Mouse (Mus musculus): Measurements from ENCODE around the gene Col25a1.

Gene Col25a1

GRCm38 (mm10) chr3:130465371-130465770, 334.1 kb downstream of the Col25a1 start:
- DNase-seq (ENCODE audit: low read depth), result no peak

- no peak for DNase-seq (ENCODE audit: low read depth)
Measured at GRCm38 (mm10) chr3:130473211-130473768, 342.0 kb downstream of the Col25a1 start.

DNA sequence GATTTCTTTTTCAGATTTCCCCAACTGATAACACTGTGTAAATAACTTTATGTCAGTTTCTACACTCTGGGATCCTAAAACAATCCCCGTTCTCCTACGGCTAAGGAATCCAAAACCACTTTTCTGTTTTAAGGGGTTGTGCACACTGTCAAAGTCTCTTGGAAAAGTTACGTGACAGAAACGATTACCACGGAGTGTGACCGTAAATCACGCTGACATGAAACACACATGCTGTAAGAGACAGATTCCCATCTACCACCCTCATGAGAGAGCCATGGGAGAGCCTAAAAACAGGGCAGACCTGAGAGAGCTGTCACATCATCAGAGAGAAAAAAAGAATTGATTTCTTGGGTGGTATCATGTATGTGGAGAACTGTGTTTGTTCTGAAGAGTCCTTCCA, 342.7 kb downstream of the Col25a1 start:
- DNase-seq (ENCODE audit: low read depth), result no peak

GRCm38 (mm10) chr3:130482513-130482912, 351.2 kb downstream of the Col25a1 start:
- DNase-seq (ENCODE audit: low read depth), result no peak

DNA sequence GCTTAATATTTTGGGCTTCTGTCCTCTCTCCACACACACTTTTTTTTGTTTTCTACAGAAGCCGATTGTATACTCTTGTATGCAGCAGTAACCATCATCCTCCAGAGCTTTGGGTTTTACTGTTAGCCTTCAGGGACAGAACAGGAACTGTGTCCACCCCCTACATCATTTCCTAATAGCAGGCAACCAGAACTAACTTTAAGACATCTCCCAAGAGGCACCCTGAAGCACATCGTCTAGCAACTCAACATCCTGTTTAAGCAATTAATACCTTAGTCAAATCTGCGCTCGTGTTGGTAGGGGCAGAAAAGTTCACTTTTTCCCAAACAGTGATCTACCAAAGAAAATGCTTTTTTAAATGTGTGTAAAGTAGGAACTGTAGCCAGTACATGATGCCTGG, 357.5 kb downstream of the Col25a1 start:
- DNase-seq (ENCODE audit: low read depth), result no peak

DNA sequence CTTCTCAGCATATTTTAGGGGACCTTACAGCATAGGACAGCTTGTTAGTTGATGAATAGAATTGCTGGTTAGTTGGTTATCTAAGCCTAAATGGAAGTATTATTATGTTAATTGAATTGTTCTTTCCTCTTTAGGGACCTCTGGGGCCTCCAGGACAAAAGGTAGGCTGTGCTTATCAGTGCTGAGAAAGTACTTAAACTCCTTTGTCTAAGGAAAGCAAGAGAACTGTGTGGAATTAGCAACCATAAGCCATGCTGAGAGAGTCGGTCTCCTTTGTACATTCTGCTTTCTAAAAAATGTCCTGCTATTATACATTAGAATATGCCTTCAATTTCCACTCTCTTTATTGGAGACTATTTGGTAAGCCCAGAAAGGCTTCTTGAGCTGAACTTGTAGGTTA, 362.9 kb downstream of the Col25a1 start:
- DNase-seq (ENCODE audit: low read depth), result no peak

GRCm38 (mm10) chr3:130494665-130495396, 363.5 kb downstream of the Col25a1 start:
- no peak for DNase-seq (ENCODE audit: low read depth)

GRCm38 (mm10) chr3:130497036-130497435, 365.7 kb downstream of the Col25a1 start:
- no peak for DNase-seq (ENCODE audit: low read depth)

DNA sequence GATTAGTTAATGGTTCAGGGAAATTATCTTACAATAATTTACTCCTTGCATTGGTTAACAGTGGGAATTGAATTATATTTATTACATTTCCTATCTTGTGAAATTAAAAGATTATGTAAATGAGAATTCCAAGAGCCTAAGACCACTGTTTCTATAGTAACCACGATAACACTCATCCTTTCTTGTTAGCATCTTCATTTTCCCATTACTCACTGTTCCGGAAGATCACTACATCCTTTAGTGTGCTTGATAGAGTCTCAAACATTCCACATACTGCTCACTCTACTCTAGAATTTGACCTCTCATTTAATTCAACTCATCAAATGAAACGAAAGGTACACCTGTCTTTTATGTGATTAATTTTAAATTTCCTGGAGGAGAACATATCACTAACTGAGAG, 370.4 kb downstream of the Col25a1 start:
- no peak for DNase-seq (ENCODE audit: low read depth)

GRCm38 (mm10) chr3:130508330-130508729, 377.0 kb downstream of the Col25a1 start:
- no peak for DNase-seq (ENCODE audit: low read depth)

GRCm38 (mm10) chr3:130518457-130518879, 387.2 kb downstream of the Col25a1 start:
- DNase-seq (ENCODE audit: low read depth), result no peak

GRCm38 (mm10) chr3:130521834-130522476, 390.7 kb downstream of the Col25a1 start:
- DNase-seq (ENCODE audit: low read depth), result no peak

GRCm38 (mm10) chr3:130523019-130523418, 391.7 kb downstream of the Col25a1 start:
- no peak for DNase-seq (ENCODE audit: low read depth)

GRCm38 (mm10) chr3:130524367-130525137, 393.3 kb downstream of the Col25a1 start:
- DNase-seq (ENCODE audit: low read depth), result no peak

DNA sequence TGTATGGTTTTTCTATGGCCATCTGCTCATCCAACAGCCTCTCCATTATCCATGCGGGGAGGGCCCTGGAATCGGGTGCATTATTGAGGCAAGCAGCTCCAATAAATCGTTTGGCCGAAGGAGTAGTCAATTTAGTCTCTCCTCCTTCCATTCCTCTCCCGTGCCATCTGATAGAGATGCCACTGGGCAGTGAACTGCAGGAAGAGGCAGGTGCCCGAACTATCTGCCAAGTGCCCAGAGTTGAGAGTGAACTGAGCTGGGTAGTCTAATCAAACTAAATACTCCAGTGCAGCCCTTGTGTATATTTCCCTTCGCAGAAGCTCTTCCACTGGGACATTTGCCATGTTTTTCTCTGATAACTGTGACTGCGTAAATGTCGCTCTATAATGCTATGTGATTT, 403.7 kb downstream of the Col25a1 start:
- no peak for DNase-seq (ENCODE audit: low read depth)

GRCm38 (mm10) chr3:130541541-130541940, 410.2 kb downstream of the Col25a1 start:
- no peak for DNase-seq (ENCODE audit: low read depth)

GRCm38 (mm10) chr3:130545995-130546394, 414.7 kb downstream of the Col25a1 start:
- no peak for DNase-seq (ENCODE audit: low read depth)

GRCm38 (mm10) chr3:130549066-130549465, 417.8 kb downstream of the Col25a1 start:
- DNase-seq (ENCODE audit: low read depth), result no peak

- DNase-seq (ENCODE audit: low read depth), result no peak
Measured at GRCm38 (mm10) chr3:130556263-130556662, 425.0 kb downstream of the Col25a1 start.

- DNase-seq (ENCODE audit: low read depth), result no peak
Measured at GRCm38 (mm10) chr3:130565586-130565985, 434.3 kb downstream of the Col25a1 start.

- DNase-seq (ENCODE audit: low read depth), result no peak
Measured at GRCm38 (mm10) chr3:130568331-130569095, 437.2 kb downstream of the Col25a1 start.

DNA sequence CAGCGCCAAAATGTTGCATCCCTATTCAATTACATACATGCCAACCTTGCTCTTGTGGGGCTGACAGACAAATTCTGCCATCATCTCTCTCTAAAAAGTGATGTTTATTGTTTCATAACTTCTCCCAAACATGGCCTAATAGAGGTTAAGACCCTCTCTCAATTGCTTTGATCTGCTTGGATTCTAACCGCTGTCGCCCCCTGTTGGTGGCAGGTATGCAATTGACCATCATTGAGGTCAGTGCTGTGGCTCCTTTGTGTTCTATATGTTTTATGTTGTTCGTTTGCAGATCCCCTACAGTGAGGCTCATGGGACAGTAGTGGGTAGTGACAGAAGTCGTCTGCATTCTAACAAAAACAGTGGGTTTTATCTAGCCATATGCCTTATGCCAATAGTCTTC, 441.9 kb downstream of the Col25a1 start:
- DNase-seq (ENCODE audit: low read depth), result no peak
